Mouse (Mus musculus) cortical plate, adult 2 months (tissue): ENCODE results near the gene Dmpk. TPM values are rescaled to one million over a fixed set of nuclear protein-coding genes. Genes with fewer than 3 reads are reported as not detected.

Experiments
- H3K27ac ChIP-seq: fragments of 200-500 bp; 2 replicates; pipeline ENCODE4 v1.5.1; 2012; ENCODE audit warnings: low read length, control low read depth, inconsistent platforms; ENCODE audit not compliant: insufficient read depth
- H3K4me1 ChIP-seq: fragments of 200-500 bp; 2 replicates; pipeline ENCODE4 v1.6.1; 2011; ENCODE audit warnings: low read length; ENCODE audit not compliant: control insufficient read depth, insufficient read depth
- H3K4me3 ChIP-seq: fragments of 200-500 bp; 2 replicates; pipeline ENCODE4 v1.5.1; 2011; ENCODE audit warnings: mild to moderate bottlenecking, low read length, control low read depth; ENCODE audit not compliant: insufficient read depth
- CTCF ChIP-seq: fragments of 200-500 bp; IDR thresholded peaks from 2 replicates; pipeline ENCODE4 v1.5.1; 2011; ENCODE audit warnings: mild to moderate bottlenecking, control low read depth, low read length; ENCODE audit not compliant: insufficient read depth; ENCODE audit errors: extremely low read depth
- POLR2A ChIP-seq: fragments of 200-500 bp; IDR thresholded peaks from 2 replicates; pipeline ENCODE4 v1.6.1; 2011; ENCODE audit warnings: mild to moderate bottlenecking, low read length, control low read depth; ENCODE audit not compliant: insufficient read depth; ENCODE audit errors: extremely low read depth
- polyA plus RNA-seq: library from polyadenylated mRNA; depleted of rRNA; stranded (reverse); fragments of >200 nt; gene quantifications from 2 replicates; pipeline ENCODE4 v1.2.3, GENCODE M21; 2012

The Dmpk gene
- polyA plus RNA-seq, 1 experiment, result 47.6 TPM

DNA sequence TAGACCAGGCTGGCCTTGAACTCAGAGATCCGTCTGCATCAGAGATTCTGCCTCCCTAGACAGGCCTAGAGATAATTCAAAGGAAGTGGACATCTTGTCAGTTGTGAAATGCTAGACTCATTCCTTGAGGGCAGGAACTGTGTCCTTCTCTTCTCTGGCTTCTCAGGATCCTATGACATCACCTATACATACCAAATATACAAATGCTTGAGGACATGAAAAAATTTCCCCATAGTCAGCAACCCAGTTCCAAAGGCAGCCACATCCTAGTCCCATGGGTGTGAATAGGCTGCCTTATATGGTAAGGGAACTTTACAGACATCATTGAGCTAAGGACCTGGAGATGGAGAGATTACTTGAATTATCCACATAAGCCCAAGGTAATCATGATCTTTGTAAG, 25.9 kb downstream of the Dmpk start:
- Histone ChIP-seq H3K4me3 (no peak overlapping the region), H3K27ac (no peak overlapping the region), H3K4me1 (no peaks in the 10 kb centered on the region; the same call in 1 of the 2 replicates)
- TF ChIP-seq CTCF (no peak), POLR2A (no peak)

DNA sequence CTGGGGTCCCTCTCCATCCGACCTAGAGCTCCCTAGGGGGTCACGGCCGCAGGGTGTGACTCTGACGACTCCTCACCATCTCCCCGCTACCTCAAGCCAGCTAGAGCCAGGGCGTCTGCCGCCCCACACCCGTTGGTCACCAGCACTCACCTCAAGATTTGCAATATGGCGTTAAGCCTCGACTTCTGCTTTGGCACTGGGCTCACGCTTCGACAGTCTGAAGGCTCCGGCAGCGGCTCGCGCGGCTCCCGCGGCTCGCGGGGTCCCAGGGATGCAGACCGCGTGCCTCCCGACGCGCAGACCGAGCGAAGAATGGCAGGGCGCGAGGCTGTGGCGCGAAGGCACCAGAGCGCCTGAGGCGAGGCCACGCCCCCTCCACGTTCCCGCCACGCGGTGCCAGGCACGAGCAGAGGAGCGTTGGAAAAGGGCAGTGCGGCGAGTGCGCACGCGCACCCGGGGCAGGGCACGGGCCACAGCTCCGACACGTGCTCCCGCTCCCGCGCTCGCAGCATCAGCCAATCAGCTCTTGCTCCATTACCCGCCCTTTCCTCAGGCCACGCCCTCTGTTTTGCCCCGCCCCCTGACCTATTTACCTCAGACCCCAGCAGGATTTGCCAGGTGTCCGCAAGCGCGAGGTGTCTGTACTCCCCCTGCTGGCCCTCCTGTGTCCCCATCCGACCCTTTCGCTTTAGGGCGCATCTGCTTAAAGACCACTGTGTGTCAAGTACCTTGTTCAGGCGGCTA, 34.6 kb downstream of the Dmpk start, which contains the start of gene Gm4969:
TSS of gene Gm4969 (minus strand) at position 341 of the 744 bp plus-strand sequence.
- Histone ChIP-seq H3K4me3 (peak within 1 kb of the TSS; percentile 5; the same call in 1 of the 2 replicates), H3K27ac (no peak within 1 kb of the TSS), H3K4me1 (no peaks in the 10 kb centered on the region)
- no peak for TF ChIP-seq CTCF
- no peak for TF ChIP-seq POLR2A

DNA sequence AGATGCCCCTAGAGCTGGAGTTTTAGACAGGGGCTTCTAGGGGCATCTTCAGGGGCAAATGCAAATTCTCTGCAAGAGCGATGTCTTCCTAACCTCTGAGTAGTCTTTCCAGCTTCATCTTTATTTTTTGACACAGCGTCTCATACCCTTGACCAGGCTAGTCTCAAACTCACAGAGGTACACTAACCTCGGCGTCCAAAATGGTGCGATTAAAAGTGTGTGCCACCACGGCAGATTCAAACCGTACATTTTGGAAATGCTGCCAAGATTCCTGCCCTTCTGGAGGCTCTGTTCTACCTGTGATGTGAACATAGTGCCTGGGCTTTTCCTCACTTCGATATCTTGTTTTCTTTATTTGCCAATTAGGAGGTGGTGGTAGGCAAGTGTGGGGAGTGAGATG, 35.4 kb downstream of the Dmpk start:
- H3K4me3 ChIP-seq, result no peak overlapping the region
- TF ChIP-seq CTCF (no peak), POLR2A (no peak)
- H3K4me1 ChIP-seq, result no peaks in the 10 kb centered on the region
- H3K27ac ChIP-seq, result no peak overlapping the region

DNA sequence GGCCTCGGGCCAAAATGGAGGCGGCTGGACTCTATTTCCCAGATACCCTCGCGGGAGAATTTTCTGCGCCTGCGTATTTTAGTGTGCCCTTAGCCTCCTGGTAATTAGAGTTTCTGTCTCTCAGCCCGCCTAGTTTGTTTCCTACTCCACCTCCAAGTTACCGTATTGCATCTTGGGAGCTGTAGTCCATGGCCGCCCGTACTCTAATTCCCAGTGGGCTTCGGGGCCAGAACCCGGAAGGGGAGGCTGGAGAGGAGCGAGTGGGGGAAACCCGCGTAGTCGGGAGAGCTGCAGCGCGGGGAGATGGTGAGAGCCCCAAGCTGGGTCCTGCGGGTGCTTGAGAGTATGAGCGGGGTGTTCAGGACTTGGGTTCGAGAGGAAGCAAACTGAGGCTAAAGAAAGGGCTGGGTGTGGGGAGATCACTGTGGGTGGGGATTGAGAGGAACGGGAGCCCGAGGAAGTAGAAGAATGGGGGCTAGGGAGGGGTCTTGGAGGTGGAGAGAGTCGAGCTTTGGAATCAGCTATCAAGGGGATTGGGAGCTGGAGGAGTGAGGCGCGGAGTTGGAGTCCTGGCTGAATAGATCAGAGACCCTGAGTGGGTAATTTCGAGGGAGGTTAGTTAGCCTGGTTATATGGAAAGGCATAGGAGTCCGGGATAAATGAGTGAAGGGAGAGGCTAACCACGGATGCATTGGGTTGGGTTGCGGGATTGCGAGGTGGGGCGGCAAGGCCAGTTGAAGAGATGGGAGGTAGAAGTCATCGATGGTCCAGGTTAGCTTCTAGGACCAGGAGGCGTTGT, 36.2 kb downstream of the Dmpk start, which contains the start of gene Fbxo46:
TSS of gene Fbxo46 (plus strand) at position 229 of the 799 bp plus-strand sequence.
- H3K4me1 ChIP-seq, result no peaks in the 10 kb centered on the region
- H3K27ac ChIP-seq, result no peak within 1 kb of the TSS

DNA sequence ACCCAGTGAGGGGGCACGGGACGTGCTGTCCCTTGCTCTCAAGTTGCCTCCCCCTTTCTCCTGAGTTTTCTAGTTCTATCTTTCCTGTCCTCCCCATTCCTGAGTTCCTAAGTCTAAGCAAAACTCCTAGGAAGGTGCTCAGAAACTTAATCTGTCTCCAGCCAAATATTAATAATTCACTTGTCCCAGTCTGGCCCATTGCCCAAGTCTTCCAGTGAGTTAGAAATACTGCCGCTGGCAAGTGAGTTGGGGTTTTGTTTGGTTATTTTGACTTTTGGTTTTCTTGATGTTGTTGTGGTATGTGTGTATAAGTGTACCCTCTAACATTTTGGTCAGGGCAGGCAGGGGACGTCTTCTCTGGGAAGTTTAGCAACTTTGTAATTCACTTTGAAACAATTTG, 38.0 kb downstream of the Dmpk start:
- Histone ChIP-seq H3K4me1 (no peaks in the 10 kb centered on the region), H3K27ac (no peak overlapping the region), H3K4me3 (no peak overlapping the region)
- TF ChIP-seq POLR2A, result no peak
- TF ChIP-seq CTCF, result no peak

More for the DNA sequence above, 36.2 kb downstream of the Dmpk start, which contains the start of gene Fbxo46:
- peak within 1 kb of the TSS; percentile 56 for H3K4me3 ChIP-seq
- TF ChIP-seq CTCF, result no peak
- TF ChIP-seq POLR2A, result peak; percentile 88

DNA sequence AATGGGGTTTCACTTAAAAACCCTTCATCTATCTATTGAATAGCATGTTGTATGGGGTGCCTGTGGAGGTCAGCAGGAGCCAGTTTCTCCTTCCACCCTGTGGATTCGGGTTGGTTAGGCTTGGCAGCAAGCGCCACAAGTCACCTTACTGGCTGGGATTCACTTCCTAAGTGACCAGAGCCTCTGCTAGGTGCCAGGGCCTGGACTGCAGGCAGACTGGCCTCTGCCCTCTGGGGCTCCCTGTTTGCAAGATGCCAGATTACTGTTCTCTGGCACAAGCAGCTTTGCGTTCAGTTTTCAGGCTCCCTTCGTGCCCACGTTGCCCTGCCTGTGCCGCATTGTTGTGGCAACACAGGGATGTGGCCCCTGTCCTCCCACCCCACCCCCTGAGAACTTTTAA, 41.1 kb downstream of the Dmpk start:
- Histone ChIP-seq H3K4me1 (0 out of 2 replicates have a peak, but pooled peaks cover 1% of the 10 kb centered on the region), H3K4me3 (no peak overlapping the region), H3K27ac (no peak overlapping the region)
- TF ChIP-seq CTCF, result no peak

DNA sequence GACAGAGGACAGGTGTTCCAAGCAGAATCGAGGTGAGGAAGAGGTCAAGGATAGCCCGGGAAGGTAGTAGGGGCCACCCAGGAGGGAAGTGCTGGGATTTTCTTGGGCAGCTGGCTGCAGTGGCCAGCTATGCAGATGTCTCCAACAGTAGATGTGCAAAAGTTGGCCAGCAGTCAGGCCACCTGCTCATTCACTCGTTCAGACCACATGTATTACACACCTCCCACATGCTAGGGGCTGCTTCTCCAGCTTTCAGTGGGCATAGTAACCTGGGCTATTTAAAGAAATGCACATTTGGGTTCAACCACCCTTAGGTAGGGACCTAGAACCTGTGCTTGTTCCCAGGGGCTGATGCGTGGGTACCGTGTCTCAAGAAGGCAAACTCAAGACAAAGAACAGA, 44.1 kb downstream of the Dmpk start:
- Histone ChIP-seq H3K4me3 (no peak overlapping the region), H3K4me1 (0 out of 2 replicates have a peak, but pooled peaks cover 1% of the 10 kb centered on the region), H3K27ac (no peak overlapping the region)
- TF ChIP-seq POLR2A (no peak), CTCF (no peak)

DNA sequence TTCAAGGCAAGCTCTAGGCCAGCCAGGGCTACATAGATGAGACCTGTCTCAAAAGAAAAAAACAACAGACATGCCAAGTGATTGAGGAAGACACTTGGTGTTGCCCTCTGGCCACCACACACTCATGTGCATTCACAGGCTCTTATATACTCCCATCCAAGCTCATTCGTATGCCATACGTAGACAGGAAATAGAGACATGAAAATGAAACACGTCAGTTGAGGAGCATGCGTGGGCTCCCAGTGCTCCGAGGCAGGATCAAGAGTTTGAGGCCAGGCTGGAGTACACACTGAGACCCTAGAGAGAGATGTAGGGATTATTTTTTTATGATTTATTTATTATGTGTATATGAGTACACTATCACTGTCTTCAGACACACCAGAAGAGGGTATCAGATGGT, 45.7 kb downstream of the Dmpk start:
- TF ChIP-seq CTCF (no peak), POLR2A (no peak)
- Histone ChIP-seq H3K27ac (no peak overlapping the region), H3K4me3 (no peak overlapping the region), H3K4me1 (0 out of 2 replicates have a peak, but pooled peaks cover 1% of the 10 kb centered on the region)

DNA sequence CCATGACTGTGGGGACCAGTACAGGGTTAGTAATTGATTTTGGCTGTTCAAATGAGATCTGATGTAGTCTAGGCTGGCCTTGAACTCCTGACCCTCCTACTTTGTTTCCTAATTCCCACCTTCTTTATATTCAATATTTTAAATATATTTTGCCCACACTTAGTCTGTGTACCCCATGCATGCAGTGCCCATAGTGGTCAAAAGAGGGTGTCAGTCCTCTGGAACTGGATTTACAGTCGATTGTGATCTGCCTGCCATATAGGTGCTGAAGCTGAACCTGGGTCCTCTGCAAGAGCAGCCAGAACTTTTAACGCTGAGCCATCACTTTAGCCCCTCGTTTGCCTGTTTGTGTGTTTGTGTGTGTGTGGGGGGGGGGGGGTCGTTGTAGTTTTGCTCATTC, 47.0 kb downstream of the Dmpk start:
- Histone ChIP-seq H3K27ac (peak overlapping the region; percentile 76; the same call in 1 of the 2 replicates), H3K4me3 (peak overlapping the region; percentile 30; the same call in 1 of the 2 replicates), H3K4me1 (0 out of 2 replicates have a peak, but pooled peaks cover 1% of the 10 kb centered on the region)
- TF ChIP-seq CTCF, result no peak
- no peak for TF ChIP-seq POLR2A
